Mouse (Mus musculus) thymus, postnatal 4 days (tissue): Measurements from ENCODE around the gene Ntng1.
"Not testable (repeated sequence)": the region's sequence is repeated elsewhere in the genome, so short reads cannot be mapped to it uniquely, and the experiment has no call there.

Experiments
- DNase-seq: peaks from one replicate; pipeline ENCODE4 v3.0.0; 2021

Gene Ntng1

GRCm38 (mm10) chr3:109772120-109772519 is 371.7 kb downstream of the Ntng1 start:
- no peak for DNase-seq

GRCm38 (mm10) chr3:109766939-109767338 is 376.9 kb downstream of the Ntng1 start:
- no peak for DNase-seq

GRCm38 (mm10) chr3:109765608-109766007 is 378.2 kb downstream of the Ntng1 start:
- no peak for DNase-seq

- DNase-seq = no peak
These were observed 378.7 kb downstream of the Ntng1 start for GRCm38 (mm10) chr3:109765141-109765540.

- no peak for DNase-seq
These were observed 387.4 kb downstream of the Ntng1 start for GRCm38 (mm10) chr3:109756426-109756825.

GRCm38 (mm10) chr3:109747593-109747992 is 396.2 kb downstream of the Ntng1 start:
- DNase-seq = not testable (repeated sequence)

- DNase-seq = no peak
These were observed 403.2 kb downstream of the Ntng1 start for GRCm38 (mm10) chr3:109740466-109741102.

GRCm38 (mm10) chr3:109732327-109733182 is 411.3 kb downstream of the Ntng1 start:
- peak; percentile 14 for DNase-seq

GRCm38 (mm10) chr3:109731592-109732230 is 412.1 kb downstream of the Ntng1 start:
- DNase-seq = no peak
